8 mouse cellular contexts compared by ENCODE assay signal in the genomic region with DNA sequence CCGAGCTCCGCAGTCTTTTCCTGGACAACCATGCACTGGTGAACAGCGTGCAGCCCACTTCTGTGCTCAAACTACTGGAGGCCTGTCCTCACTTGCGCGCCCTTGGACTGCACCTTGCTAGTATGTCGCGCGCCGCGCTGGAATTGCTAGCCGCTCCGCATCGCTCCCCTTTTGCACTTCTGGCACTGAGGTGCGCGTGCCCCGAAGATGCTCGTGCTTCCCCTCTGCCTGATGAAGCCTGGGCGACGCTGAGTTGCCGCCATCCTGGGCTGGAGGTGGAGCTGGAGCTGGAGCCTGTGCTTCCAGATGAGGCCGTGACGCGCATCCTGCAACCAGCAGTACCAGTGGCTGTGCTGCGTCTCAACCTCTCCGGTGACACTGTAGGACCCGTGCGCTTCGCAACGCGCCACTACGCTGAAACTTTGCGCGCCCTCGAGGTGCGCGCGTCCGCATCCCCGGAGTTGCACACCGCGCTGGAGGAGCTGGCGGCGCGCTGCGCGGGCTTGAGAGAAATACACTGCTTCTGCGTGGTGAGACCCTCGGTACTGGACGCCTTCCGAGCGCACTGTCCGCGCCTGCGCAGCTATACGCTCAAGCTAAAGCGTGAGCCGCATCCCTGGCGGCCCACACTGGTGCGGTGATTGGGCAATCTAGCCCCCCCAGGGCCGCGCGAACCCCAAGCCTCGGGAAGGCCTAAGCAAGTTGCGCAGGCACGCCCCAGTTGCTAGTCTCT. TPM values are rescaled to one million over a fixed set of nuclear protein-coding genes. Genes with fewer than 3 reads are reported as not detected.
DNase-seq lines count a peak whose midpoint lies in the region; ATAC-seq and TF ChIP-seq lines count a peak whose summit lies in the region.

No protein-coding gene starts in this region.

- H3K36me3 ChIP-seq in liver, adult 2 months (ENCODE audit: control insufficient read depth, insufficient read depth, low read length), result no peaks in the 10 kb centered on the region
- H3K36me3 ChIP-seq in hindbrain, embryonic 10.5 days, result no peaks in the 10 kb centered on the region
- no peaks in the 10 kb centered on the region for H3K36me3 ChIP-seq in midbrain, embryonic 14.5 days (ENCODE audit: control insufficient read depth, insufficient read depth, low read length)

- H3K9ac ChIP-seq in liver, adult 2 months (ENCODE audit: low read depth, low read length), result peak overlapping the region; percentile 87
- peak overlapping the region; percentile 55 for H3K9ac ChIP-seq in midbrain, embryonic 14.5 days (replicated peaks; ENCODE audit: low read length)

- peak overlapping the region; percentile 78 for H3K4me3 ChIP-seq in liver, adult 2 months (ENCODE audit: insufficient read depth, low read depth, low read length)
- H3K4me3 ChIP-seq in hindbrain, embryonic 10.5 days, result peak overlapping the region; percentile 59
- H3K4me3 ChIP-seq in midbrain, embryonic 14.5 days (replicated peaks; ENCODE audit: low read depth, low read length), result peak overlapping the region; percentile 44

- peak overlapping the region; percentile 78 for H3K4me2 ChIP-seq in midbrain, embryonic 14.5 days (ENCODE audit: low read length)

- intact Hi-C loops in left cerebral cortex, postnatal 10 days (cut with DNase I), result no loop called here

- H3K27me3 ChIP-seq in liver, adult 2 months (ENCODE audit: control insufficient read depth, insufficient read depth, low read length), result no peaks in the 10 kb centered on the region
- H3K27me3 ChIP-seq in hindbrain, embryonic 10.5 days (ENCODE audit: insufficient read depth, poor library complexity, severe bottlenecking), result peaks cover 100% of the 10 kb centered on the region
- H3K27me3 ChIP-seq in midbrain, embryonic 14.5 days (ENCODE audit: control insufficient read depth, insufficient read depth, low read length), result peaks cover 99% of the 10 kb centered on the region

- peak overlapping the region; percentile 86 for H3K27ac ChIP-seq in liver, adult 2 months (replicated peaks; ENCODE audit: insufficient read depth, low read depth, low read length)
- peak overlapping the region; percentile 45 for H3K27ac ChIP-seq in hindbrain, embryonic 10.5 days
- H3K27ac ChIP-seq in midbrain, embryonic 14.5 days (replicated peaks; ENCODE audit: low read depth, low read length), result peak overlapping the region; percentile 49; the same call in 1 of the 2 replicates

- no peak for DNase-seq in liver, adult 2 months (ENCODE audit: extremely low read depth, low read depth, low spot score)
- DNase-seq in liver, result no peak
- peak; percentile 82 for DNase-seq in embryo, embryonic 10.5 days (ENCODE audit: low spot score)
- DNase-seq in hindbrain, embryonic 10.5 days (ENCODE audit: low spot score), result peak; percentile 81
- peak; percentile 83 to 88 for DNase-seq in left cerebral cortex, postnatal 10 days (ENCODE audit: extremely low spot score in 1 of 2, low spot score in 2 of 2)
- DNase-seq in midbrain, embryonic 14.5 days, result peak; percentile 97
- no peak for DNase-seq in urinary bladder, postnatal 10 days (ENCODE audit: low spot score)
- no peak for DNase-seq in c-Kit-positive CD71-positive TER-119-positive erythroid progenitor cells, embryonic 14.5 days (ENCODE audit: low spot score)

- peaks cover 20% of the 10 kb centered on the region for H3K4me1 ChIP-seq in liver, adult 2 months (ENCODE audit: control insufficient read depth, insufficient read depth, low read length)
- H3K4me1 ChIP-seq in hindbrain, embryonic 10.5 days (replicated peaks), result peaks cover 53% of the 10 kb centered on the region
- peaks cover 14% of the 10 kb centered on the region for H3K4me1 ChIP-seq in midbrain, embryonic 14.5 days (ENCODE audit: control insufficient read depth, insufficient read depth, low read length)

- no peak for TF ChIP-seq POLR2A in liver, adult 2 months (IDR thresholded peaks at IDR 0.05; ENCODE audit: extremely low read depth, insufficient read depth, low read length)

- peak; percentile 84 for ATAC-seq in midbrain, embryonic 14.5 days (ENCODE audit: low FRiP score, low TSS enrichment)

- no peak for TF ChIP-seq CTCF in liver, adult 2 months (IDR thresholded peaks at IDR 0.05; ENCODE audit: low read depth, low read length)

- 27% methylated on average over 65 of the region's 65 CpGs for whole genome bisulfite sequencing in liver, adult 2 months
- WGBS in hindbrain, embryonic 10.5 days, result under 1% methylated on average over 65 of the region's 65 CpGs
- WGBS in midbrain, embryonic 14.5 days, result under 1% methylated on average over 65 of the region's 65 CpGs

- H3K9me3 ChIP-seq in hindbrain, embryonic 10.5 days, result peaks cover 6% of the 10 kb centered on the region
- no peaks in the 10 kb centered on the region for H3K9me3 ChIP-seq in midbrain, embryonic 14.5 days (ENCODE audit: control insufficient read depth, low read length)

- peaks cover 13% of the 10 kb centered on the region for H3K79me2 ChIP-seq in liver, adult 2 months (ENCODE audit: control insufficient read depth, insufficient read depth, low read length)

RNA-seq across cellular contexts. Expression of gene Hsf4, which starts 1.1 kb away (rescaled TPM):
- total RNA-seq in liver, adult 2 months (2014; rRNA removed), result 4.4 and 4.8 TPM in 2 replicates
- 9.4 and 11.0 TPM in 2 replicates for polyA plus RNA-seq in liver, adult 2 months (2012; rRNA removed)
- polyA plus RNA-seq in hindbrain, embryonic 10.5 days (2016; fragmentation: Nextera tagmentation; extraction: Ambion mirVana), result 0.09 and 0.20 TPM in 2 replicates
- under 1 TPM; 0.34 to 0.75 TPM for total RNA-seq in left cerebral cortex, postnatal 10 days (2021)
- polyA plus RNA-seq in midbrain, embryonic 14.5 days (2014; fragmentation: Nextera tagmentation; extraction: Ambion mirVana), result 0.14 and 0.35 TPM in 2 replicates

RNA-seq across cellular contexts. Expression of gene Fbxl8, which starts 4.1 kb away (rescaled TPM):
- total RNA-seq in liver, adult 2 months (2014; rRNA removed), result 1.9 and 3.4 TPM in 2 replicates
- polyA plus RNA-seq in liver, adult 2 months (2012; rRNA removed), result 6.7 and 7.3 TPM in 2 replicates
- 1.0 and 1.6 TPM in 2 replicates for polyA plus RNA-seq in hindbrain, embryonic 10.5 days (2016; fragmentation: Nextera tagmentation; extraction: Ambion mirVana)
- total RNA-seq in left cerebral cortex, postnatal 10 days (2021), result under 1 TPM; 0.58 to 0.61 TPM
- 0.72 and 0.96 TPM in 2 replicates for polyA plus RNA-seq in midbrain, embryonic 14.5 days (2014; fragmentation: Nextera tagmentation; extraction: Ambion mirVana)

RNA-seq across cellular contexts. Expression of gene Tradd, which starts 4.1 kb away (rescaled TPM):
- total RNA-seq in liver, adult 2 months (2014; rRNA removed), result 11.8 and 12.3 TPM in 2 replicates
- 16.1 and 18.6 TPM in 2 replicates for polyA plus RNA-seq in liver, adult 2 months (2012; rRNA removed)
- polyA plus RNA-seq in hindbrain, embryonic 10.5 days (2016; fragmentation: Nextera tagmentation; extraction: Ambion mirVana), result 15.4 and 16.3 TPM in 2 replicates
- total RNA-seq in left cerebral cortex, postnatal 10 days (2021), result 1 to 10 TPM; 5.5 to 5.8 TPM
- polyA plus RNA-seq in midbrain, embryonic 14.5 days (2014; fragmentation: Nextera tagmentation; extraction: Ambion mirVana), result 13.5 and 15.0 TPM in 2 replicates

RNA-seq across cellular contexts. Expression of gene Nol3, which starts 7.4 kb away (rescaled TPM):
- total RNA-seq in liver, adult 2 months (2014; rRNA removed), result 0.27 and 0.37 TPM in 2 replicates
- 0.40 and 0.43 TPM in 2 replicates for polyA plus RNA-seq in liver, adult 2 months (2012; rRNA removed)
- polyA plus RNA-seq in hindbrain, embryonic 10.5 days (2016; fragmentation: Nextera tagmentation; extraction: Ambion mirVana), result 1.2 and 2.1 TPM in 2 replicates
- total RNA-seq in left cerebral cortex, postnatal 10 days (2021), result 1 to 10 TPM; 3.2 to 3.5 TPM
- polyA plus RNA-seq in midbrain, embryonic 14.5 days (2014; fragmentation: Nextera tagmentation; extraction: Ambion mirVana), result 3.0 and 4.2 TPM in 2 replicates

RNA-seq across cellular contexts. Expression of gene B3gnt9, which starts 13.6 kb away (rescaled TPM):
- total RNA-seq in liver, adult 2 months (2014; rRNA removed), result 0.74 and 0.87 TPM in 2 replicates
- polyA plus RNA-seq in liver, adult 2 months (2012; rRNA removed), result 1.2 and 1.4 TPM in 2 replicates
- 2.6 and 3.3 TPM in 2 replicates for polyA plus RNA-seq in hindbrain, embryonic 10.5 days (2016; fragmentation: Nextera tagmentation; extraction: Ambion mirVana)
- total RNA-seq in left cerebral cortex, postnatal 10 days (2021), result 1 to 10 TPM; 3.0 to 3.8 TPM
- polyA plus RNA-seq in midbrain, embryonic 14.5 days (2014; fragmentation: Nextera tagmentation; extraction: Ambion mirVana), result 3.2 and 5.6 TPM in 2 replicates

Comparison
In these comparisons a context has a peak if more than half of its experiments do, and no peak if none do; other contexts are left out.
1. DNase-seq: peak in embryo, embryonic 10.5 days (single experiment), hindbrain, embryonic 10.5 days (single experiment), left cerebral cortex, postnatal 10 days (2 of 2) and midbrain, embryonic 14.5 days (single experiment); none in liver, adult 2 months (single experiment), liver (single experiment), urinary bladder, postnatal 10 days (single experiment) and c-Kit-positive CD71-positive TER-119-positive erythroid progenitor cells, embryonic 14.5 days (single experiment).
2. Peak in every context shown above with its lines, with median percentiles within 50 percentile points of each other: H3K27ac ChIP-seq and H3K4me3 ChIP-seq.